Mouse (Mus musculus): ENCODE measurements around the gene Bahd1.

Gene Bahd1

DNA sequence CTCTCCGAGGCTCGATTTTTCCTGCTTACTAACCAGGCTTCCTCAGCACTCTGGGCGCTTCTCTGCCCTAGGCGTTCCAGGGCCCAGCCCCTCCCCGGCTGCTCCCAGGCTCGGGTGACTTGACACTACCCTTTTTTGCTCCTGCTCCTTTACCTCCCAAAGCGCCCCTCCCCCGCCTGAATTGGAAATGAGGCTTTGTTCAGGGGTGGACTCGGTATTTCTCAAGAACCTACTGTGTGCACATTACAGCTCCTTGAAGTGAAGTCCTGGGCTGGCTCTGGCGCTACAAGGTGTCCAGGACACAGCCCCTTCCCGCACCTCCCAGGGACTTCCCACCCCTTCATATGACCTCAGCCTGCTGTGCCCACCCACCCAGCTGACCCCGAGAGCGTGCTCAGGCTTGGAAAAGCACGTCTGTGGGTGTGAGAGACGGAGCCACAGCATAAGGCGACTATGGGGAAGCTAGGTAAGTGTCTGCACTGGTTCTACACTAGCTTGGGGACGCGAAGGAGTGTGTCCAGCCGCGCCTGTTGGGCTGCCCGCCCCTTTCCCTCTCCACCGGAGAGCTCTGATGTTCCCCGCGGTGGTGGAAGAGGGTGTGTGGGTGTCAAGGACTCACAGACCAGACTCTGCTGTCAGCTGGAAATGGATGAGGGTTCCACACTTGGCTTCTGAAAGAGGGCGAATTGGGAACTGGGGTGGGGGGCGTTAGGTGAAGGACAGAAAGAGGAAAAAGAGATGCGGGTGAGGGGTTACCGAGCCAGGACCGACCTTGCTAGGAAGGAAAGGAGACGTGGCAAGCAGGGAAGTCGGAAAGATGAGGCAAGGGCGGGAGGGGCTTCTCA is at the start of gene Bahd1:
TSS of gene Bahd1 (plus strand) at position 397 of the 845 bp plus-strand sequence.
- peak; percentile 22 to 24 for DNase-seq

DNA sequence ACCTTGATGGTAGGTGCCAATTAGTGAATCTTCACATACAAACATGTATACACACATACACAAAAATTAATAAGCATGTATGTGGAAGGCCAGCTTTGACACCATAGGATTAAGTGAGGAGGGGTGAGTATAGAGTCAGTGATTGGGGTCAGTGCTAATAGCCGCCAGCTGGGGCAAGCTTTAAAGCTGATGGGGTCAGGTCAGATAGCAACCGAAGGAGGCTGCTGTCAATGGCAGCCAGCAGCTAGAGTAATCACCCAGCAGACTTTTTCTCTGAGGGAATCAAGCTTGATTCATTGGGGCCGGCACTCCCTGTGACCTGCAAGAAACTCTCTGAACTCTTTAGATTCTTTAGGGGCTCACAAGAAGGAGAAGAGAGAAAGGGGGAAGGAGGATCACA is 48.4 kb upstream of the Bahd1 start:
- no peak for DNase-seq

DNA sequence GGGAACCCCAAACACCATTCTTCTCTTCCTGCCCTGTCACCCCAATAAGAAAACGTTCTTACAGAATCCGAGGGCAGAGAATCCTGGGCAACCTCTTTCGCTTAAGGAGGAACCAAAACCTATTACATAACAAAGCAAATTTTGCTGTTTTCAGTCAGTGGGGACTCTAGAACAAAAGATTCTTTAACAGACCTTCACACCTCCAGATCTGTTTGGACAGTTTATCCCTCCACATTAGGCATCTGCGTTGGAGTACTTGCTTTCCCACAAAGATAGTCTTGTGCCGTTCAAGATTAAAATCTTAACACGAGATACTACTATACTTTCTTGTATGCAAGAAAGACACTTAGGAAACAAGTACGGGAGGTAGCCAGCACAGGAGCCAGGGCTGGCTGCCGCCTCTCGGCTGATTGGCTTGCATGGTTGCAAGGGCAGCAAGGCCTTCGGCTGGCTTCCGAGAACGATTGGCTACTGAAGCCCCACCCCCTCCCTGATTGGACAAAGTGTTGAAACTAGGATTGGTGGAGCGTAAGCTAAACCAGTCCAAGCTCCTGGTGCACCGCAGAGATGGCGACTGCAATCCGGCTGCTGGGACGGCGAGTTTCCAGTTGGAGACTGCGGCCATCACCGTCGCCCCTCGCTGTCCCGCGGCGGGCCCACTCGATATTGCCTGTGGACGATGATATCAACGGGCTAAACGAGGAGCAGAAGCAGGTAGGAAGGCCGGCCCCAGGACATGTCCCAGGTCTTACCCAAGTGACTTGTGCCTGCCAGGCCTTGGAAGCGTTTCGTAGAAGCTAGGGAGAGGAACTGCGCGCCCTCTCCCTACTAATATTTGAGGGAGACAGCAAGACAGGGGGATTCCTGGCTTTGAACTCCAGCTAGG is 38.5 kb upstream of the Bahd1 start, which contains the start of gene Ivd:
TSS of gene Ivd (plus strand) at position 501 of the 886 bp plus-strand sequence.
- DNase-seq = peak; percentile 84 to 90

DNA sequence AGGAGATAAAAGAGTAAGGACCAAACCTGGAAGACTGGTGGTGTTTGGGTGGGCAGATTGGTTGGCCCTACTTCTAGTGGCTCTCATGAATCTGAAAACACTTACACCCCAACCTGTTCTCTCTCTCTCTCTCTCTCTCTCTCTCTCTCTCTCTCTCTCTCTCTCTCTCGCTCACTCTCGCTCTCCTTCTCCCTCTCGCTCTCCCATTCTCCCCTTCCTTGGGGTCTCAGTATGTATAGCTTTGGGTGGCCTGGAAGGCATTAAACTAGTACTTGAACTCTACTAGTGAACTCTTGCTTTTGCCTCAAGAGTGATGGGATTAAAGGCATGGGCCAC is 37.9 kb upstream of the Bahd1 start:
- DNase-seq = no peak

DNA sequence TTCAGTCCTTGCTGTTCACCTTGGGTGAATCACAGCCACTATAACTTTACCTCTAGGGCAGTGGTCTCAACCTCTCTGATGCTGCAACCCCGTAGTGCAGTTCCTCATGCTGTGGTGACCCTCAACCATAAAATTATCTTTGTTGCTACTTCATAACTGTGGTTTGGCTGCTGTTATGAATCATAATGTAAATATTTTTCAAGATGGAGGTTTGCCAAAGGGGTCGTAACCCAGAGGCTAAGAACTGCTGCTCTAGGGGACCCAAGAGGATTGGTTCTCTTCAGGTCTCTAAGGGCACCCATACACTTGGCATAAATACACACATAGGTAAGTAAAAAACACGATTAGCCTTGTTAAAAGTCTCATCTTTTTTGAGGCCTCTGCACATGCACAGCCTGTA is 29.6 kb upstream of the Bahd1 start:
- no peak for DNase-seq

DNA sequence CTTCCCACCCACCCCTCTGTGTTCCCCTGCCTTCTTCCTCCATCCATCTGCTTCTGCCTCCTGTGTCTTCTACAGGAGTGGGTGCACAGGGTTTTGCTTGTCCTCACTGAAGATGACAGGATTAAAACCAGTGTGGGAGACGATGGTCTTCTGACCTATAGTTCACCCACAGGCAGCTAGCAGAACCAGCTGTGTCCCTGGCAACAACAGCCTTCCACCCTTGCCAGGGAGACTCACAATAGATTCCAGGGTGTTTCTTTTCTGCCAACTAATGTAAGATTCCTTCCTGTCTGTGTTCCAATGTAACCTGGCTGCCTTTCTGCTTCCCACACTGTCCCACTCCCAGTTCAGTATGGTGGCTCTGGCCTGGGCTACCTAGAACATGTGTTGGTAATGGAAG is 29.1 kb upstream of the Bahd1 start:
- DNase-seq = no peak

DNA sequence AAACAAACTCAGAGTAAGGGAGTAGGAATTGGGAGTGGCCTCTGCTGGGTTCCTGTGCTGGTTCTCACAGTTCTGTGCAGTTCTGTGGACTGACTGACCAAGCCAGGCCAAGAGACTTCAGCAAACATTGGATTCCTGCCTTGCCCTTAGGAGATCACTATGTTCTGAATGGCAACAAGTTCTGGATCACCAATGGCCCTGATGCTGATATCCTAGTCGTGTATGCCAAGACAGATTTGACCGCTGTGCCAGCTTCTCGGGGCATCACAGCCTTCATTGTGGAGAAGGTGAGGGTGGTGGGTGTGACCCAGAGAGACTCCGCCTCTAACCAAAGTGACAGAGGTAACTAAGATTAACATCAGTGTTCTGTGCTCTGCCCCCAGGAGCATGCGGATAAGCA is 27.2 kb upstream of the Bahd1 start:
- DNase-seq = no peak

DNA sequence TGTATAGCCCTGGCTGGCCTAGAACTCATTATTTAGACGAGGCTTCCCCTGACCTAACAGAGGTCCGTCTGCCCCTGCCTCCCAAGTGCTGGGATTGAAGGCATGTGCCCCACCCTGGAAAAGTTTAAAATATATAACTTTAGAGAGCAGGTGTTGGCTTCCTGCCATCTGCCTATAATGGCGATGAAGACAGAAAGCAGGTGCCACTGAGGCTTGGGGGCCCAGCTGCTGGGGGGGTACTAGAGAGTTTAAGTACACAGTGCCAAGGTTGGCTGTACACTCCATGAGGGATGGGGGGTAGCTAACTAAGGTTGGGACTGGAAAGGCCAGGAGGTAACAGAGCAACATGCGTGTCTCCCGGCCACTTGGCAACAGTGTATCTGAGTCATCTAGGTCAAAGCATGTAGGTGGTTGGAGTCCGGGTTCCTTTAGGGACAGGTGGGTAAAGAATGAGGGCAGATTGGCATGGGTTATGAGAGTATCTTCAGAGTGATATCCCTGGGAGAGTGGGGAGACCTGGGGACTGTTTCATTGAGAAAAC is 26.2 kb upstream of the Bahd1 start:
- no peak for DNase-seq

DNA sequence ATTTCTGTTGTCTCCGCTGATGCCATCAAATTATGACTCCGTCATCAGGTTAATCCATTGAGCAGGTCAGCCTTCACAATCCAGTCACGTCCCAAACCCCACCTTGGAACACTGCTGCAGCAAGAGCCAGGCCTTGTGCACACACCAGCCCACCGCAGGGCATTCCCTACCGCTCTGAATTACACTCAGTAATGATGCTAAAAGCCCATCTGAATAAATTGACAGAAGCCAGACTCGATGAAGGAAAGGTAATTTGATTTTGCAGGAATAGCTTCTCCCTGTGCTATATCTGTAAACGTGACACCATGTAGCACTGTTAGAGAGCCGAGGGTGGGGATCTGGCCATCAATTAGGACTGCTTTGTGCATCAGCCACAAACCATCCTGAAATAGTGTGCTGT is 24.9 kb upstream of the Bahd1 start:
- DNase-seq = no peak

DNA sequence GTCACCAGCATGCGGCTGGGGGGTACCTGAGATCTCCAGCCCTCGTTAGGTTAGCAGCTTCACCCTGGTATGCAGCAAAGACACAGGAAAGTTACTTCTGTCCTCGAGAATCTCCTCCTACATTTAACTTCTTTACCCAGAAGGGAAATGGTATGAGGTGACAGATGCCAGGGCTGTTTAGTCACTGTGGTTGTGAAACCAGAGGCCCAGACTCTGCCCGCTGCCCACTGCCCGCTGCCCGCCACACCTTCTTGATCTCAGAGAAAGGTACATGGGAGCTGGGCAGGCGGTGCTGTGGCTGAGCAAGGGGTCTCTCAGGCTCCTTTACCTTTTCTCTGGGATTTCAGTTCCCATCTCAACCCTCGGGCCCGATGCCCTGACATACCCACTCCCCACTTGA is 23.7 kb upstream of the Bahd1 start:
- no peak for DNase-seq

DNA sequence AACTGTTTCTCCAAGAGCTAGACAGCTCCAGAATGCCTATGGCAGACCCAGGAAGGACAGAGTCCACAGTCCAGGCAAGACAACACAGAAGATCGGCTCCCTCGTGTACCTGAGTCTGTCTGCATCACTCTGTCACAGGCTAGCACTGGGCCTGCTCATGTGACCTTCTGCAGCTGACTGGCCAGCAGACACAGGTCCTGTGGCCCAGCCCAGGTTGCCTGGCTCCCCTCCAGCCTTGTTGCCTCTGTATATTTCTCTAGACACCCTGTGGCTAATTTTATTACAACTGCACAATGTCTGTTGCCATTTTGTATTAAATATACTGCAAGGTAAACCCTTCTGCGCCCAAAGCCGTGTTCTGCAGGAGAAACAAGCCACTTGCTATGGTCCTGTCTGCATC is 19.2 kb upstream of the Bahd1 start:
- no peak for DNase-seq

DNA sequence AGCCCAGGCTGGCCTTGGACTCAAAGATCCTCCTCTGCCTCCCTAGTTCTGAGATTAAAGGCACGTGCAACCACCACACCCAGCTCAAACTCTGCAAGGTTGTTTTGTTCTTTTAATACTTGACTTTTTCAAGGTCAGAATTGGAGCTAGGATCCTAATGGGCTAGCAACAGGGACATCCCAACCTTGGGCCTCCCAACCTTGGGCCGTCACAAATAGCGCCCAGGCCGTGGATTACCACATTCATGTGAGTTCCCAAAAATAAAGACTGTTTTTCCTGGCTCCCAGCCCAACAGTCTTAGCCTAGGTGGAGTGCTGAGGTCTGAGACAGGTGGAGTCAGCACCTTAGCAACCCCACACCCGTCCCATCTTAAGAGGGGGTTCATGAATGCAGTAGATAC is 18.2 kb upstream of the Bahd1 start:
- DNase-seq = no peak

DNA sequence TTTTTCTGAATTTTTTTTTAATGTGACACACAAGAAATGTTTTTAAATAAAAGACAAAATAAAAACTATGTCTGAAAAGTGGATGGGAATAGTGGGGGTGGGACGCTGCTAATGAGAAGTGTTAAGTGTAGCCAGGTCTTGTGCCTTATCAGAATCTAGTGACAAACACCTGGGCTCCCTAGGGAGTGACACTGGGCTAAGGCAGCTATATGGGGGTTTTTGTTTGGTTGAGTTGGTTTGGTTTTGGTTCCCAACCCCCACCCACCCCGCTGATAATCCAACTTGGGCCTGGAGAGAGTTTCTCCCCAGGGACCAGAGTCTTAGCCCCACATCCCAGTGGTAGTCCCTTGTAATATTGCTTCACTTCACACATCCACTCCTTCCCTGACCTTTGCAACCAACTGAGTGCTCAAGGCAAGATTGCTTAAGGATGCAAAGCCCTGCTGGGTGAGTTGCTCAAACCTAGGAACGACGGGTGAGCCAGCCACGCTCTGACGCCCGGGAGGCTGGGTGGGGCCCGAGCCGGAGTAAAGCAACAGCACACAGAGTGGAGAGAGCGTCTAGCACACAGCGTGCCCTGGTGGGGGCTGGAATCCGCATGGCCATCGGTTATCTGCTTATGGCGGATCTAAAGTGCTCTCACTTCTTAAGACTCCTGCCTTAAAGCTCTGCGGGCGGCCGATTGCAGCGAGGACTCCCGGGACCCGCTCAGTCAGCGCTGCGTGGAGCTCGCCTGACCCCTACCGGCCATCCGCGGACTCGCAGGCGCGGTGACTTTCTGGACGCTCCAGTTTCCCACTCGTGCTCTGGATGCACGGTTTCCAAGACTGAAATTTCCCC is 17.1 kb upstream of the Bahd1 start:
- DNase-seq = peak; percentile 91 to 92

DNA sequence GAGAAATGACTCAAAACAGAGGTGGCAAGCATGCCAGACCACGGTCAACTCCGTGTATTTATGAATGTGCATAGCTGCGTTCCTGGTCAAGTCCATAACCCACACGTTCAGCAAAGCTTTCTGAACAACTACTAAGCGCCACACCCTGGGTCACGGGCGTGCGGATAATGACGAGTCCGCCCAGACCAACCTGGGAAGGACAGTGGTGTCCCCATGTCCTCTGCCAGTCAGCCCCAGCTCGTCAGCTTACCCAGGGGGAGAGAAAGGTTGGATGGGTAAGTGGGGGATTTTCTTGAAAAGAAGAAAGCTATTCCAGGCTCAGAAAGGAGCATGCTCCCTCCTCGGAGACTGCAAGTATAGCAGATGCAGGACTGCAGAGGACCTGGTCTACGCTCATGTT is 12.7 kb upstream of the Bahd1 start:
- DNase-seq = no peak

DNA sequence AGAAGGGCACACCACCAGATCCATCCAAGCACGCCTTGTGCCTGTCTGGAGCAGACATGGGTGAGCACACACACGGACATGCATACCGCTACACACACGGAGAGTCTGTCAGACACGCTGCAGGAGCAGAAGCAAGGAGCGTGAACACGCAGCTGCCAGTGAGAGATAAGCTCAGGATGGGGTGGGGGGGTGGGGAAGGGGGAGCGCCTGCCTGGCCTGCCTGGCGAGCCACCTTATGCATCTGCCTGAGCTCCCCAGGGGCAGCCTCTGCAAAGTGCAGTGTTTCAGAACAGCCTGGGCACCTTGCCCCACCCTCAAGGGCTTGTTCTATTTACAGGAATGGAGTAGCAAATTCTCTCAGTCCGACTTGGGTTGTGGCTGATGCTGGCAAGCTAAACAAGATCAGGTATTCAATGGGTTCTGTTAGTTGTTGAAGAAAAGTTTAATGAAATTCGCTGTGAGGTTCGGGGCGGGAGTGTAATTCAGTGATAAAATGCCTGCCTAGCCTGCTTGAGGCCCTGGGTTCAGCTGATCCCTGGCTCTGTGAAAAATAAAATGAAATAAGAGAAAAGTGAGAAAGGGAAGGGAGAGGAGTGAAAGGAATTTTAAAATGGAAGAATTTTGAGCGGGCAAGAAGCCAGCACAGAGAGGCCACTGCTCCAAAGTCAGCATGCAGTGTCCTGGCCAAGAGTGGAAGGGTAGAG is 12.2 kb upstream of the Bahd1 start:
- DNase-seq = peak in 1 of 2 experiments; percentile 28

DNA sequence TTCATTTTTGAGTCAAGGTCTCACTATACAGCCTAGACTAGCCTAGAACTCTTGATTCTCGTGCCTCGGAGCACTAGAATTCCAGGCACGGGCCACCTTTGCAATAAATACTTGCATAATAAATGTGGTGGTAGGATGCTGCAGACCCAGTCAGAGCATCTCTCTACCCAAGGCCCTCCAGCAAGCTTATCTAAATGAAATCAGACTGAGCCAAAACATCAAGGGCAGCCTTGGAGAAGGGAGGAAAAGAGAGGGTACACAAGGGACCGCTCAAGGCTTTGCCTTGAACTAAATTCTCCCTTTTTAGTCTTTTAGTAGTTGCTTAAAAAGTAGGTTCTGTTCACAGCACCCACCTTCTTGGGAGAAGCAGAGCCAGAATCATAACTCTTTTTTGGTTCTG is 9.0 kb upstream of the Bahd1 start:
- no peak for DNase-seq

DNA sequence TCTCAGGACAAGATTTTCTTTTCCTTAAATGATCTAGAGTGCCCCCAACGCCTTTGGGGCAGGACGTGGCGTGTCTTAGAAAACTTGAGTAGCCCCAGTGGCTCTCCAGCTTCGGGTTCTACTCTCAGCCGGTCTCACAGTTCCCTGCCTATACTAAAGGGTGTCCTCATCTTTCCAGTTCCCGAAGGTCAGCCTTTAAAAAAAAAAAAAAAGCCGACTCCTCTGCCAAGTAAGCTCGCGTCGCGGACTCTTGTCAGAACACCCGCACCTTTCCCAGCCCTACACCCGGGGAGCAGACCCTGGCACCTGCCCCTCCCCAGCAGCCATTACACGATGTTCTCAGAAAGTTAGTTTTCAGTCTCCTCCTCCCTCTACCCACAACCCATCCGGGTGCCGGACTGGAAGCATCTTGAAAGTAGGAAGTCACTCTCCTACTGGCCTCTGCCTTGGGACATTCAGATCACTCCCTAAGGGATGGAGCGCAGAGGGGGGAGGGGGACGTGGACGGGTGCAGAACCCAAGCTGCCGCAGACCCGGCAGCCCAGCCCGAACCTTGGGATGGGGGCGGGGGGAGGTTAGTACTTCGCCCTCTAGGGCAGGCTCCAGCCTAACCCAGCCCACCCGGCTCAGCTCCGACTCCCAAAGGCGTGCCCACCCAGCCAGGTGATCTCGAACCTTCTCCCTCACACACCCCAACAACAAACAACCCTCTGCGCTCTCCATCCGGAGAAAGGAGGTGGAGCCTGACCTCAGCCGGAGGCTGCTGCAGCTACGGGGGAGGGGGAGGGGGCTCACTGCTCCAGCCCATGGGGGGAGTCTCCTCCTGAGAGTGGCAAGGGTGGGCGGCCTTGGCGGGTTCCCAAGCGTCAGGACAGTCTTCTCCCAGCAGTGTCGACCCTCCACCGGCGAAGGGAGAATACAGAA is 3.9 kb upstream of the Bahd1 start:
- DNase-seq = peak; percentile 52 to 53

DNA sequence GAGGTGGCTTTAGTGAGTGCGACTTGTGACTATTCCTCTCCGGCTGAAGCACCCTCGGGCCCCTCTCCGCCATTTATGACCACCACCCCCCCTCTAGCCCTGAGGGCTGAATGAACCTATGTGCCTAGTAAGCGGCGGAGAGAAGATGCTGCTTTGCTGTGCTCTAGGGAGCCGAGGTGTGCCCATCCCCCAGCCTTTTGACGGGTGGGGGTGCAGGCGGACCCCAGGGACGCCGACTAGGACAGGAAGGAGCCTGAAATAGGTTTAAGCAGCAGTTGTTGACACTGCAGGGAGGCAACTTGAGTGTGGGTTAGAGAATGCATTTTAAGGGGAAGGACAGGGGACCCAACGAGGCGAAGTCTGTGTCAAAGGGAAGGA is 3.3 kb upstream of the Bahd1 start:
- peak; percentile 66 to 70 for DNase-seq

DNA sequence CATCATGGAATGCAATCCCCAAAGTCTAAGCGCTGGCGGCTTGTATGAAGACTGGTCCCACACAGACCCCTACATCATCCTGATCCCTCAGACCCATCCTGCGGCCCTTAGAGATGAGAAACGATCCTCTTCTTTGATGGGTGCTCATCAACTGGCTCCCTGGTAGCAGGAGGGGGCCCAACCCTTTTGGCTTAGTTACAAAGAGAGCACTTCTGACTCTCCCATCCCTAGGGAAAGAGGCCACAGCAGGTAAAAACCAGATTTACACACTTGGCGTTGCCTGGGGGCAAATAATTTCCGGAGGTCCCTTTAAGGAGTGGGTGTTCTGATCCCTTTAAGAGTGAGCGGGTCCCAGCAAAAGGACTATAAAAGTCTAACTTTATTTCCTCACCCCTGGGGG is 2.8 kb upstream of the Bahd1 start:
- DNase-seq = peak in 1 of 2 experiments; percentile 19

DNA sequence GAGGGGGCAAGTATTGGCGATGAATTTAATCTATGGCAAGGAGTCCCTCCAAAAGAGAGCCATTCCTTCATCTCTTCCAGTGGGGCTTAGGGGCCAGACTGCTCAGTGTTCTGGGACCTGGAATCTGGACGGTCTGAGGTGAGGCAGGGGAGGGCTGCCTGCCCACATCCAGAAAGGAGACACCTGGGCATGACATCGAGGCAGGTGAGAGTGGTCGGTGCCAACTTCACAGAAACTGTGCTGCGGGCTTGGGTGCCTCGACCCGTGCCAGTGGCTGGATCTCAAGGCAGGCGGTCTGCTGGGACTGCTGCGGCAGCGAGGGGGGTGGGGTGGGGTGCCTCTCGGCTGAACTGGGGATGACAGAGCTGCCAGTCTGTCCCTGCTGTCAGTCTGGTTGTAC is 2.4 kb upstream of the Bahd1 start:
- peak; percentile 25 for DNase-seq

DNA sequence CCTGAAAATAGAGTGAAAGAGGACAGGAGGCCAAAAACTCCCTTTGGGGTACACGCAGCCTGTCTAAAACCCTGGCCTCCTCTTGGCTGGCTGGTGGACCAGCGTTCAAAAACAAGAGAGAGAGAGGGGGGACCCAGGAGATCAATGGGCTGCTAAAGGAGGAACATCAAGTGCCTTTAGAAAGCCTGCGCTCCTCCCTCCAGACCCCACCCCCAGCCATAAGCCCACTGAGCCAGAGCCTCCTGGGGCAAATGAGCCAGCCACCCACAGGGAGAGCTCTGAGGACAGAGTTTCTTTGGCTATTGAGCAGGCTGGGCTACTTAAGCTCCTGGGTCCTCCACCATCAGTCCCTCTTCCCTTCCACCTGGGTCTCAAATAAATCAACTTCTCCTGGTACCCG is 1.4 kb upstream of the Bahd1 start:
- DNase-seq = no peak
